Mouse (Mus musculus) neural tube, embryonic 14.5 days (tissue): ENCODE results near the gene Irx3. TPM values are rescaled to one million over a fixed set of nuclear protein-coding genes. Genes with fewer than 3 reads are reported as not detected.

Source experiments
- ATAC-seq: fragments of 200-750 bp; cut with Nextera tagmentation; 2 replicates; pipeline ENCODE4 v1.8.0; 2017; ENCODE audit warnings: low read depth, mild to moderate bottlenecking, moderate TSS enrichment, moderate library complexity
- H3K27ac ChIP-seq: fragments of 300-500 bp; sonication (generic); 2 replicates; pipeline ENCODE4 v1.5.1; 2014; ENCODE audit warnings: low read depth, mild to moderate bottlenecking, control low read depth, low read length, moderate library complexity, mixed read lengths
- H3K27me3 ChIP-seq: fragments of 300-500 bp; sonication (generic); 2 replicates; pipeline ENCODE4 v1.6.1; 2014; ENCODE audit warnings: low read length; ENCODE audit not compliant: control insufficient read depth, insufficient read depth
- H3K36me3 ChIP-seq: fragments of 300-500 bp; sonication (generic); 2 replicates; pipeline ENCODE4 v1.6.1; 2014; ENCODE audit warnings: low read length, mixed read lengths; ENCODE audit not compliant: control insufficient read depth, insufficient read depth
- H3K4me1 ChIP-seq: fragments of 300-500 bp; sonication (generic); 2 replicates; pipeline ENCODE4 v1.6.1; 2014; ENCODE audit warnings: low read length; ENCODE audit not compliant: control insufficient read depth, insufficient read depth
- H3K4me2 ChIP-seq: fragments of 300-500 bp; sonication (generic); 2 replicates; pipeline ENCODE4 v1.6.1; 2014; ENCODE audit warnings: mild to moderate bottlenecking, low read depth, low read length, control low read depth
- H3K4me3 ChIP-seq: fragments of 300-500 bp; sonication (generic); 2 replicates; pipeline ENCODE4 v1.5.1; 2014; ENCODE audit warnings: low read depth, low read length, control low read depth, mixed read lengths
- H3K9ac ChIP-seq: fragments of 300-500 bp; sonication (generic); replicated peaks from 2 replicates; pipeline ENCODE4 v1.6.1; 2014; ENCODE audit warnings: low read depth, mild to moderate bottlenecking, control low read depth, low read length, mixed read lengths
- H3K9me3 ChIP-seq: fragments of 300-500 bp; sonication (generic); 2 replicates; pipeline ENCODE4 v1.6.1; 2016; ENCODE audit warnings: low read length; ENCODE audit not compliant: control insufficient read depth
- WGBS: fragments of 180-500 bp; shearing (Covaris S2); extraction: QIAGEN DNeasy Blood & Tissue Kit; methylation state at CpG from one replicate; pipeline ENCODE4 v1.1.7; 2014; 5-methylcytosine and 5-hydroxymethylcytosine counted together
- polyA plus RNA-seq: library from polyadenylated mRNA; unstranded; fragments of >200 nt; fragmentation: Nextera tagmentation; extraction: Ambion mirVana; gene quantifications from 2 replicates; pipeline ENCODE4 v1.2.1, GENCODE M21; 2014

Gene Irx3
- polyA plus RNA-seq, 1 experiment from 2014 or later, result 4.1 TPM

GRCm38 (mm10) chr8:91804403-91805253 is 2.8 kb upstream of the Irx3 start:
- Histone ChIP-seq H3K36me3 (no peaks in the 10 kb centered on the region), H3K9me3 (no peaks in the 10 kb centered on the region), H3K27ac (no peak overlapping the region), H3K27me3 (peaks cover 48% of the 10 kb centered on the region), H3K4me2 (peak overlapping the region; percentile 29), H3K4me3 (no peak overlapping the region), H3K4me1 (peaks cover 32% of the 10 kb centered on the region), H3K9ac (no peak overlapping the region)
- 5% methylated on average over 33 of the region's 36 CpGs for WGBS
- ATAC-seq, result no peak

GRCm38 (mm10) chr8:91803515-91804402 is 1.9 kb upstream of the Irx3 start:
- Histone ChIP-seq H3K36me3 (no peaks in the 10 kb centered on the region), H3K4me1 (peaks cover 35% of the 10 kb centered on the region), H3K9me3 (no peaks in the 10 kb centered on the region), H3K27me3 (peaks cover 50% of the 10 kb centered on the region), H3K9ac (no peak overlapping the region), H3K27ac (no peak overlapping the region), H3K4me2 (peak overlapping the region; percentile 26; the same call in 1 of the 2 replicates), H3K4me3 (no peak overlapping the region)
- ATAC-seq, result no peak
- 17% methylated on average over 28 of the region's 28 CpGs for WGBS

GRCm38 (mm10) chr8:91802401-91803322 is 795 bp upstream of the Irx3 start:
- ATAC-seq, result no peak
- Histone ChIP-seq H3K36me3 (no peaks in the 10 kb centered on the region), H3K27ac (no peak overlapping the region), H3K9ac (no peak overlapping the region), H3K4me2 (peak overlapping the region; percentile 84), H3K27me3 (peaks cover 41% of the 10 kb centered on the region), H3K4me3 (peak overlapping the region; percentile 48; the same call in 1 of the 2 replicates), H3K4me1 (peaks cover 39% of the 10 kb centered on the region), H3K9me3 (no peaks in the 10 kb centered on the region)
- 5% methylated on average over 29 of the region's 29 CpGs for WGBS

GRCm38 (mm10) chr8:91801241-91801811 is 541 bp downstream of the Irx3 start:
- Histone ChIP-seq H3K4me2 (peak overlapping the region; percentile 84), H3K4me3 (peak overlapping the region; percentile 48), H3K36me3 (no peaks in the 10 kb centered on the region), H3K27me3 (peaks cover 41% of the 10 kb centered on the region), H3K27ac (peak overlapping the region; percentile 78), H3K9ac (peak overlapping the region; percentile 65), H3K4me1 (peaks cover 37% of the 10 kb centered on the region), H3K9me3 (no peaks in the 10 kb centered on the region)
- peak; percentile 83 for ATAC-seq
- 0% methylated on average over 52 of the region's 57 CpGs for WGBS

GRCm38 (mm10) chr8:91800523-91801240 is 1.2 kb downstream of the Irx3 start:
- H3K27ac ChIP-seq, result peak overlapping the region; percentile 78
- no peaks in the 10 kb centered on the region for H3K9me3 ChIP-seq
- peak overlapping the region; percentile 84 for H3K4me2 ChIP-seq
- peak overlapping the region; percentile 65 for H3K9ac ChIP-seq
- ATAC-seq, result peak; percentile 18; the same call in 1 of the 2 replicates
- H3K4me3 ChIP-seq, result peak overlapping the region; percentile 48
- WGBS, result under 1% methylated on average over 64 of the region's 64 CpGs
- peaks cover 32% of the 10 kb centered on the region for H3K4me1 ChIP-seq
- no peaks in the 10 kb centered on the region for H3K36me3 ChIP-seq
- H3K27me3 ChIP-seq, result peaks cover 40% of the 10 kb centered on the region

- Histone ChIP-seq H3K9me3 (no peaks in the 10 kb centered on the region), H3K27ac (peak overlapping the region; percentile 39; the same call in 1 of the 2 replicates), H3K4me1 (peaks cover 26% of the 10 kb centered on the region), H3K9ac (peak overlapping the region; percentile 65), H3K4me2 (peak overlapping the region; percentile 84), H3K36me3 (no peaks in the 10 kb centered on the region), H3K4me3 (peak overlapping the region; percentile 48), H3K27me3 (peaks cover 44% of the 10 kb centered on the region)
- under 1% methylated on average over 79 of the region's 89 CpGs for whole genome bisulfite sequencing
- no peak for ATAC-seq
These were observed 2.0 kb downstream of the Irx3 start for GRCm38 (mm10) chr8:91799681-91800522.

- Histone ChIP-seq H3K4me3 (peak overlapping the region; percentile 48), H3K9ac (peak overlapping the region; percentile 65), H3K9me3 (no peaks in the 10 kb centered on the region), H3K27ac (no peak overlapping the region), H3K36me3 (no peaks in the 10 kb centered on the region), H3K27me3 (peaks cover 41% of the 10 kb centered on the region), H3K4me1 (peaks cover 20% of the 10 kb centered on the region), H3K4me2 (peak overlapping the region; percentile 84)
- 18% methylated on average over 16 of the region's 16 CpGs for WGBS
- no peak for ATAC-seq
These were observed 2.8 kb downstream of the Irx3 start for GRCm38 (mm10) chr8:91799016-91799581.
